Mouse (Mus musculus) 416B (cell line): Measurements from ENCODE around the gene Tmem221.

Experiments used
- DNase-seq: peaks from one replicate; pipeline ENCODE4 v3.0.0; 2011; ENCODE audit warnings: low read depth

Tmem221 gene

GRCm38 (mm10) chr8:71547590-71547989 is 11.1 kb downstream of the Tmem221 start:
- no peak for DNase-seq

- DNase-seq, result no peak
Observed at GRCm38 (mm10) chr8:71545053-71545452, 13.6 kb downstream of the Tmem221 start.

GRCm38 (mm10) chr8:71543755-71544154 is 14.9 kb downstream of the Tmem221 start:
- DNase-seq, result no peak

GRCm38 (mm10) chr8:71542632-71543343 is 15.9 kb downstream of the Tmem221 start, which contains the start of gene Mvb12a:
Mvb12a (plus strand) TSS chr8:71542922.
- DNase-seq, result peak; percentile 100

- peak; percentile 97 for DNase-seq
Observed at GRCm38 (mm10) chr8:71537028-71537867, 21.4 kb downstream of the Tmem221 start, which contains the start of gene Bst2. Bst2 (minus strand) TSS chr8:71537456.

- peak; percentile 84 for DNase-seq
Observed at GRCm38 (mm10) chr8:71535663-71536062, 23.0 kb downstream of the Tmem221 start.

- no peak for DNase-seq
Observed at GRCm38 (mm10) chr8:71534263-71534810, 24.3 kb downstream of the Tmem221 start.

GRCm38 (mm10) chr8:71530735-71531467 is 27.8 kb downstream of the Tmem221 start:
- DNase-seq, result peak; percentile 78

GRCm38 (mm10) chr8:71528362-71529073 is 30.2 kb downstream of the Tmem221 start:
- DNase-seq, result peak; percentile 64

- no peak for DNase-seq
Observed at GRCm38 (mm10) chr8:71527162-71527870, 31.4 kb downstream of the Tmem221 start.

- DNase-seq, result no peak
Observed at GRCm38 (mm10) chr8:71526272-71526671, 32.4 kb downstream of the Tmem221 start.

- no peak for DNase-seq
Observed at GRCm38 (mm10) chr8:71525226-71526050, 33.2 kb downstream of the Tmem221 start, which contains the start of gene Ccdc194. Ccdc194 (minus strand) TSS chr8:71525711.

GRCm38 (mm10) chr8:71521634-71522033 is 37.0 kb downstream of the Tmem221 start:
- peak; percentile 98 for DNase-seq

GRCm38 (mm10) chr8:71519037-71519825 is 39.4 kb downstream of the Tmem221 start:
- DNase-seq, result peak; percentile 85

- DNase-seq, result no peak
Observed at GRCm38 (mm10) chr8:71516786-71517185, 41.9 kb downstream of the Tmem221 start.

- peak; percentile 54 for DNase-seq
Observed at GRCm38 (mm10) chr8:71515043-71515442, 43.6 kb downstream of the Tmem221 start.

GRCm38 (mm10) chr8:71513018-71513754 is 45.5 kb downstream of the Tmem221 start:
- DNase-seq, result peak; percentile 59

GRCm38 (mm10) chr8:71511644-71512043 is 47.0 kb downstream of the Tmem221 start, which contains the start of gene Plvap:
Plvap (minus strand) TSS chr8:71511752.
- peak; percentile 87 for DNase-seq
